Mouse (Mus musculus) embryonic facial prominence, embryonic 11.5 days (tissue): Measurements from ENCODE around the gene 1700017B05Rik. TPM values are rescaled to one million over a fixed set of nuclear protein-coding genes. Genes with fewer than 3 reads are reported as not detected.
"Not testable (repeated sequence)": the region's sequence is repeated elsewhere in the genome, so short reads cannot be mapped to it uniquely, and the experiment has no call there.

Source experiments
- ATAC-seq: fragments of 200-750 bp; cut with Nextera tagmentation; replicated peaks from 2 replicates; pipeline ENCODE4 v1.8.0; 2017; ENCODE audit warnings: low read depth; ENCODE audit not compliant: insufficient number of reproducible peaks, low FRiP score, low TSS enrichment
- DNase-seq: peaks from one replicate; pipeline ENCODE4 v3.0.0-alpha.2; 2015; ENCODE audit warnings: low spot score
- H3K27ac ChIP-seq: fragments of 300-500 bp; sonication (generic); replicated peaks from 2 replicates; pipeline ENCODE4 v1.5.1; 2014; ENCODE audit warnings: mild to moderate bottlenecking, low read depth, low read length, control low read depth
- H3K27me3 ChIP-seq: fragments of 300-500 bp; sonication (generic); 2 replicates; pipeline ENCODE4 v1.6.1; 2014; ENCODE audit warnings: mild to moderate bottlenecking, low read length, moderate library complexity, mixed read lengths; ENCODE audit not compliant: control insufficient read depth, insufficient read depth
- H3K36me3 ChIP-seq: fragments of 300-500 bp; sonication (generic); replicated peaks from 2 replicates; pipeline ENCODE4 v1.6.1; 2014; ENCODE audit warnings: low read depth, mild to moderate bottlenecking, low read length, moderate library complexity, mixed read lengths; ENCODE audit not compliant: control insufficient read depth, insufficient read depth
- H3K4me1 ChIP-seq: fragments of 300-500 bp; sonication (generic); 2 replicates; pipeline ENCODE4 v1.6.1; 2014; ENCODE audit warnings: low read length, mixed read lengths; ENCODE audit not compliant: control insufficient read depth, insufficient read depth
- H3K4me2 ChIP-seq: fragments of 300-500 bp; sonication (generic); 2 replicates; pipeline ENCODE4 v1.6.1; 2014; ENCODE audit warnings: low read depth, mild to moderate bottlenecking, control low read depth, low read length, moderate library complexity
- H3K4me3 ChIP-seq: fragments of 300-500 bp; sonication (generic); 2 replicates; pipeline ENCODE4 v1.5.1; 2014; ENCODE audit warnings: low read depth, low read length, control low read depth
- H3K9ac ChIP-seq: fragments of 300-500 bp; sonication (generic); replicated peaks from 2 replicates; pipeline ENCODE4 v1.6.1; 2014; ENCODE audit warnings: mild to moderate bottlenecking, control low read depth, low read length
- H3K9me3 ChIP-seq: fragments of 300-500 bp; sonication (generic); replicated peaks from 2 replicates; pipeline ENCODE4 v1.6.1; 2016; ENCODE audit warnings: mild to moderate bottlenecking, low read length, inconsistent platforms, mixed read lengths; ENCODE audit not compliant: control insufficient read depth
- WGBS: fragments of 180-500 bp; shearing (Covaris S2); extraction: QIAGEN DNeasy Blood & Tissue Kit; methylation state at CpG from one replicate; pipeline ENCODE4 v1.1.7; 2014; 5-methylcytosine and 5-hydroxymethylcytosine counted together
- polyA plus RNA-seq: library from polyadenylated mRNA; unstranded; fragments of >200 nt; fragmentation: Nextera tagmentation; extraction: Ambion mirVana; gene quantifications from 2 replicates; pipeline ENCODE4 v1.2.1, GENCODE M21; 2014

The 1700017B05Rik gene
- polyA plus RNA-seq, 1 experiment from 2014 or later = 11.9 TPM

DNA sequence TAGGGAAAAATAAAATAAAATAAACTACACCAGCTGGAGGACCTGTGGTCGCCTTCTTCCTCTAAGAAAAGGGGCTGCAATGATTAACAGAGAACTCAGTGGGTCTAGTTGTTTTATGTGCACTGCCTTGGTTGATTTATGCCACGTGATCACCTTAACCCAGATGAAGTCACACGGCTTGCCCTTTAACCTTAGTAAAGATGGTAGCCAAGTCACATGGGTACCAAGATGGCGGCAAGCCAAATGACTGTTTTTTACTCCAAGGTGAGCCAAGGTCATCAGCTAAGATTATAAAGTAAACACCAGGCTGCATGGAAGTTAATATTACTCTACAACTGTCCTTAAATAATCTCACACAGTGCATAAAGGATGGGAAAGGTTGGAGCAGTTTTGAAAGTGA lies 32.7 kb downstream of the 1700017B05Rik start:
- Histone ChIP-seq H3K4me3 (no peak overlapping the region), H3K9me3 (no peaks in the 10 kb centered on the region), H3K36me3 (no peaks in the 10 kb centered on the region), H3K4me1 (no peaks in the 10 kb centered on the region), H3K4me2 (no peak overlapping the region), H3K9ac (no peak overlapping the region), H3K27ac (no peak overlapping the region), H3K27me3 (no peaks in the 10 kb centered on the region)
- 77% methylated on average over 4 of the region's 4 CpGs for WGBS
- DNase-seq (peak; percentile 14), ATAC-seq (no peak)

DNA sequence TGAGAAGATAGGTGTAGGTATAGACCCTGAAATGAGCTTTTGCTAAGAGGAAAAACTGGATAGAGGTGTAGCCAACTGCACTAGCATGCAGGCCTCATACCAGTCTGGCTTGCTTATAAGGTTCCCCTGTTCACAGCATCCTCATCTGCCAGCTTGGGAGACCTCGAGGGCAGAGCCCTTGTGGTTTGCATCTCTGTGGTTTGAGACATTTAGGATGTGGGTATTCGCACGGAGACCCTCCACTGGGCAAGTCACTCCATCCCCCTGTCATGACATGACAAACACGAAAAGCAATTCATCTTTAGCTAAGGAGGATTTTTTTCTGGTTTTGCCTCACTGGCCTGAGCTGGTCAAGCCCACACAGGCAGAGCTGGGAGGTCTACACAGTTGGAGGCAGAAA lies 34.2 kb downstream of the 1700017B05Rik start:
- no peak overlapping the region for H3K27ac ChIP-seq
- H3K27me3 ChIP-seq = no peaks in the 10 kb centered on the region
- 67% methylated on average over 4 of the region's 4 CpGs for WGBS
- H3K9ac ChIP-seq = no peak overlapping the region
- no peaks in the 10 kb centered on the region for H3K36me3 ChIP-seq
- no peak overlapping the region for H3K4me3 ChIP-seq
- no peak for DNase-seq
- no peaks in the 10 kb centered on the region for H3K4me1 ChIP-seq
- H3K4me2 ChIP-seq = no peak overlapping the region
- no peak for ATAC-seq
- no peaks in the 10 kb centered on the region for H3K9me3 ChIP-seq

DNA sequence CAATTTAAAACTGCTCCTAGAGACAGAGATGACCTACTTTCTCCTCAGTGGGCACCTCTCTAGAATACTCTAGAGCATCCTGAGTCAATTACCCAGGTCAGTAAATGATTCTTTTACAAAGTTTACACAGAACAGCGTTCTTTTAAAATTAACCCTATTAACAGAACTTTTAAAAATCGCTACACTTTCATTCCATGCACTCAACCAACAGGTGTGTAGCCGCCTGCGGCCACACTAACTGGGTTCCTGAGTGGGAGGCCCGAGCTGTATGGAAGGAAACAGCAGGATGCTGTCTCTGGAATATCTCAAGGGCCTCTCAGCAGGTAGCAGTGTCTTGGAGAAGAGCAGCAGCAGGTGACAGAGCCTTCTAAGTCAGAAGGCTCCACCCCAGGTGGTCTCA lies 35.2 kb downstream of the 1700017B05Rik start:
- ATAC-seq (no peak), DNase-seq (no peak)
- H3K4me1 ChIP-seq = no peaks in the 10 kb centered on the region
- WGBS = 63% methylated on average over 5 of the region's 5 CpGs
- H3K27me3 ChIP-seq = no peaks in the 10 kb centered on the region
- no peaks in the 10 kb centered on the region for H3K9me3 ChIP-seq
- no peak overlapping the region for H3K4me3 ChIP-seq
- no peak overlapping the region for H3K4me2 ChIP-seq
- H3K9ac ChIP-seq = no peak overlapping the region
- no peak overlapping the region for H3K27ac ChIP-seq
- no peaks in the 10 kb centered on the region for H3K36me3 ChIP-seq

DNA sequence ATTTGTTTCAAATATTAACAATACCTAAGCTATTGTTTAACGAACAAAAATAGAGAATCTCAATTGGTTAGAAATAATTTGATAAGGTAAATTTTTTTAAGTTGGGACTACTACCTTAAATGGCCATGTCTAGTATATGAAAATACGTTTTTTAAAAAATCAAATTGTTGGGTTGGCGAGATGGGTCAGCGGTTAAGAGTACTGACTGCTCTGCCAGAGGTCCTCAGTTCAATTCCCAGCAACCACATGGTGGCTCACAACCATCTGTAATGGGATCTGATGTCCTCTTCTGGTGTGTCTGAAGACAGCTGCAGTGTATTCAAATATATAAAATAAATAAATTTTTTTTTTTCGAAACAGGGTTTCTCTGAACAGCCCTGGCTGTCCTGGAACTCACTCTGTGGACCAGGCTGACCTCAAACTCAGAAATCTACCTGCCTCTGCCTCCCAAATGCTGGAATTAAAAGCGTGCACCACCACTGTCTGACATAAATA lies 35.7 kb downstream of the 1700017B05Rik start:
- 84% methylated on average over 6 of the region's 6 CpGs for WGBS
- H3K4me3 ChIP-seq, H3K36me3 ChIP-seq, H3K27me3 ChIP-seq, H3K27ac ChIP-seq, H3K9ac ChIP-seq, H3K4me2 ChIP-seq, ATAC-seq, H3K9me3 ChIP-seq, H3K4me1 ChIP-seq, DNase-seq: not testable (repeated sequence)

DNA sequence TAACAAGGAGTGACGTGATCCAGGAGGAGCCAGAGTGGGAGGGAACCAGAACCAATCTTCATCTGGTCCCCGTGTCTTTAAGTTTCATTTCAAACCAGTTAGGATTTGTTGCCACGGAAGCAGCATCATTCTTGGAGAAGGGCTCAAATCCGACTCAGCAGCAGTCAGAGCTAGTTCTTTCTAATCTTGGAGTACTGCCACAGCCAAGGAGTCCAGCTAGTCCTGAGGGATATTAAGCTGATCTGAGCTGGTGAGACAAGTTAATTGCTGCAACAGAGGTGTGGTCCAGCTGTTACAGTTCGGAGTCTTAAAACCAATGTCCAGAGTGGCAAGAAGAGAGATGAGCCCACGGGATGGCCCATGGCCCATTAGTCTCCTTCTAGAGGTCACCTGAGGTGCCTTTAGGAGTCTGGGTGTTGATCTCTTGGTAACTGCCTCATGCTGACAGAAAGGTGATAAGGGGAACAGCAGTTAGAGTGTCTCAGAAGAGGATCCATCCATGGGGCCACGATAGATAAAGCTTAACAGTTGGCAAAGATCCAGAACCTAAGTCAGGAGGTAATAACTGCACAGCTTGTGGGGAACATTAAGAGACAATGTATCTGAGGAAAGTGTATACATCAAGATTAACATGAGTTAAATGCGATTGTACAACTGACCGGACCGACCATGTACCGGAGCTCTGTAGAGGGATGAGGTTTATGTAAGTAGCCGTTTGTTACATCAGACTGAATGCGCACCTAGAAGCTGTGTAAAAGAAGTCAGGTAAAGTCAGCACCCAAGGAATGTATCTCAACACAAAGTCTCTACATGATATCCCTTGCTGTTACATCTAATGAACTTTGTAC lies 36.4 kb downstream of the 1700017B05Rik start:
- Histone ChIP-seq H3K9me3 (no peaks in the 10 kb centered on the region), H3K27me3 (no peaks in the 10 kb centered on the region), H3K4me3 (no peak overlapping the region), H3K4me1 (no peaks in the 10 kb centered on the region), H3K27ac (no peak overlapping the region), H3K36me3 (no peaks in the 10 kb centered on the region), H3K4me2 (no peak overlapping the region), H3K9ac (no peak overlapping the region)
- no peak for ATAC-seq
- DNase-seq = no peak
- 86% methylated on average over 13 of the region's 13 CpGs for WGBS

DNA sequence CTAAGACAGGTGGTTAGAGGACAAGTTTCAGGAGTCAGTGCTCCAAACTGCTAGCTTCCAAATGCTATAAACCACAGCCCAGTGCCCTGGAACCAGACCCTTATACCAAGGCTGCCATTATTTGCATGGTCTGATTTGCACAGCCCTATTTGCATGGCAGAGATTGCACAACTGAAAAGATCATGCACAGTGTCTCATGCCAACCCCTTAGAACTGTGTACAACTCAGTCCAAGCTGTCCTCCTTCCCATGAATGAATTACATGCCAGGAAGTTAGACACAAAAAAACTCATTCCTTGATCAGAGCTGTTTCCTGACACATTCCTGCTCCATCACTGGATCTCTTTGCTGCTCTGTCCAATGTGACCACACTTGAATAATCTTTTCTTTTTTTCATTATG lies 39.1 kb downstream of the 1700017B05Rik start:
- Histone ChIP-seq H3K9ac (no peak overlapping the region), H3K9me3 (no peaks in the 10 kb centered on the region), H3K36me3 (no peaks in the 10 kb centered on the region), H3K27me3 (no peaks in the 10 kb centered on the region), H3K4me2 (no peak overlapping the region), H3K4me1 (no peaks in the 10 kb centered on the region), H3K4me3 (no peak overlapping the region), H3K27ac (no peak overlapping the region)
- DNase-seq (no peak), ATAC-seq (no peak)

DNA sequence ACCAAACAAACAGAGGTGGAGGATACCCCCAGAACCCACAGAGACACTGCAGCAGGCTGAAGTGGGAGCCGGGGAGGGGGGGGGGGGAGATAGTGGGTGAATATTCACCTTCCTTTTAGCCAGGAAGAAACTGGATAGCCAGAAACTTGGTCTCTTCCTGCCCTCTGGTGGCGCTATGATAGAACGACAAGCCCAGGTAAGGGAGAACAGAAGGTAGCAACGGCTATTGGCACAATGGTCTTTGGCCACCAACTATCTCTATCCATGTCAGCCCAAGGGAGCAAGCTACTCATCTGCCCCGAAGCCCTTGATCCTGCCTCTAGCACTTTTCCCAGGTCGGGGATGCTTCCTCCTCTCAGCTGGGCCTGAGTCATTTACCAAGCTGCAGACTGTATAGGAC lies 42.1 kb downstream of the 1700017B05Rik start:
- DNase-seq (peak; percentile 71), ATAC-seq (no peak)
- WGBS = 22% methylated on average over 6 of the region's 6 CpGs

DNA sequence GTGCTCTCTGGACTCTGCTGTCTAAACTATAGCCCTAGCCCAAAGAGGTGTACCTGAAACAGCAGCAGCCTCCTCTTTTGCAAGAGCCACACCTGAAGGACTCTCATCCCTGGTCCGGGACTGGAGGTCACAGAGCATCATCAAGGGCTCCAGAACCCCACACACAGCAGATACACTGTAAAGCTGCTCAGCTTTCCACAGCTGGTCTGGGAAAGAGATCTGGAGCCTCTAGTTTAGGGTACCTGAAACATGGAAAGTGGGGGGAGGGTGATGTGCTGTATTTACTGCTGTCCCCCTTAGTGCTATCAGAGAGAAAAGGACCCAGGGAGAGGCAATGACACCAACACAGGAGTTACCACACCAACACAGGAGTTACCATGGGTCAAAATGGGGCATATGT lies 42.9 kb downstream of the 1700017B05Rik start:
- no peaks in the 10 kb centered on the region for H3K9me3 ChIP-seq
- no peaks in the 10 kb centered on the region for H3K27me3 ChIP-seq
- H3K4me2 ChIP-seq = no peak overlapping the region
- no peak for ATAC-seq
- no peak overlapping the region for H3K4me3 ChIP-seq
- no peak for DNase-seq
- WGBS = 81% methylated on average over 1 of the region's 1 CpGs
- H3K9ac ChIP-seq = no peak overlapping the region
- H3K27ac ChIP-seq = no peak overlapping the region
- H3K4me1 ChIP-seq = no peaks in the 10 kb centered on the region
- no peaks in the 10 kb centered on the region for H3K36me3 ChIP-seq

More for the DNA sequence above, 42.1 kb downstream of the 1700017B05Rik start:
- Histone ChIP-seq H3K27ac (no peak overlapping the region), H3K4me1 (no peaks in the 10 kb centered on the region), H3K4me2 (no peak overlapping the region), H3K9ac (no peak overlapping the region), H3K36me3 (no peaks in the 10 kb centered on the region), H3K9me3 (no peaks in the 10 kb centered on the region), H3K27me3 (no peaks in the 10 kb centered on the region), H3K4me3 (no peak overlapping the region)
